Mouse (Mus musculus) erythroblast, embryonic 14.5 days (primary cell): Measurements from ENCODE around the gene Orm1.

Experiments used
- GATA1 ChIP-seq: IDR thresholded peaks from 2 replicates; pipeline ENCODE4 v1.6.1; 2012; ENCODE audit warnings: low read length, inconsistent platforms, mixed read lengths
- TAL1 ChIP-seq: IDR thresholded peaks from 3 replicates; pipeline ENCODE4 v1.6.1; 2012; ENCODE audit warnings: low read length, inconsistent platforms, mixed read lengths

- TF ChIP-seq TAL1 (peak; percentile 53; the same call in 2 of the 3 replicates), GATA1 (no peak; the same call in 1 of the 2 replicates)
These were observed 30.0 kb downstream of the Orm1 start for GRCm38 (mm10) chr4:63374331-63374730.
